Mouse (Mus musculus) forebrain, embryonic 12.5 days (tissue): ENCODE data around the gene Kcnk4. TPM values are rescaled to one million over a fixed set of nuclear protein-coding genes. Genes with fewer than 3 reads are reported as not detected.
"Not testable (repeated sequence)": the region's sequence is repeated elsewhere in the genome, so short reads cannot be mapped to it uniquely, and the experiment has no call there.

Experiments
- ATAC-seq: fragments of 200-750 bp; cut with Nextera tagmentation; 2 replicates; pipeline ENCODE4 v1.8.0; 2017; ENCODE audit warnings: moderate TSS enrichment; ENCODE audit not compliant: low FRiP score
- H3K27ac ChIP-seq: fragments of 300-500 bp; sonication (generic); 2 replicates; pipeline ENCODE4 v1.5.1; 2016; ENCODE audit warnings: mild to moderate bottlenecking
- H3K27me3 ChIP-seq: fragments of 300-500 bp; sonication (generic); 2 replicates; pipeline ENCODE4 v1.6.1; 2016; ENCODE audit warnings: mild to moderate bottlenecking
- H3K36me3 ChIP-seq: fragments of 300-500 bp; sonication (generic); replicated peaks from 2 replicates; pipeline ENCODE4 v1.6.1; 2016; ENCODE audit warnings: mild to moderate bottlenecking
- H3K4me1 ChIP-seq: fragments of 300-500 bp; sonication (generic); 2 replicates; pipeline ENCODE4 v1.6.1; 2016
- H3K4me2 ChIP-seq: fragments of 300-500 bp; sonication (generic); 2 replicates; pipeline ENCODE4 v1.6.1; 2016; ENCODE audit warnings: mild to moderate bottlenecking, moderate library complexity
- H3K4me3 ChIP-seq: fragments of 300-500 bp; sonication (generic); replicated peaks from 2 replicates; pipeline ENCODE4 v1.5.1; 2016; ENCODE audit warnings: mild to moderate bottlenecking
- H3K9ac ChIP-seq: fragments of 300-500 bp; sonication (generic); 2 replicates; pipeline ENCODE4 v1.6.1; 2016; ENCODE audit warnings: mild to moderate bottlenecking
- H3K9me3 ChIP-seq: fragments of 300-500 bp; sonication (generic); 2 replicates; pipeline ENCODE4 v1.6.1; 2016
- WGBS: fragments of 180-500 bp; shearing (Covaris S2); methylation state at CpG from one replicate; pipeline ENCODE4 v1.1.7; 2016; 5-methylcytosine and 5-hydroxymethylcytosine counted together
- polyA plus RNA-seq: library from polyadenylated mRNA; unstranded; fragments of >200 nt; fragmentation: Nextera tagmentation; extraction: Ambion mirVana; gene quantifications from 2 replicates; pipeline ENCODE4 v1.2.1, GENCODE M21; 2016

Kcnk4 gene
- polyA plus RNA-seq, 1 experiment from 2014 or later: not detected

- no peak for ATAC-seq
- WGBS: 92% methylated on average over 7 of the region's 7 CpGs
- Histone ChIP-seq H3K4me2 (peak overlapping the region; percentile 72), H3K9ac (peak overlapping the region; percentile 72), H3K27ac (no peak overlapping the region), H3K27me3 (no peaks in the 10 kb centered on the region), H3K36me3 (peaks cover 55% of the 10 kb centered on the region), H3K9me3 (no peaks in the 10 kb centered on the region), H3K4me3 (peak overlapping the region; percentile 65), H3K4me1 (peaks cover 29% of the 10 kb centered on the region)
Observed at GRCm38 (mm10) chr19:6907811-6908540, 26.3 kb downstream of the Kcnk4 start.

DNA sequence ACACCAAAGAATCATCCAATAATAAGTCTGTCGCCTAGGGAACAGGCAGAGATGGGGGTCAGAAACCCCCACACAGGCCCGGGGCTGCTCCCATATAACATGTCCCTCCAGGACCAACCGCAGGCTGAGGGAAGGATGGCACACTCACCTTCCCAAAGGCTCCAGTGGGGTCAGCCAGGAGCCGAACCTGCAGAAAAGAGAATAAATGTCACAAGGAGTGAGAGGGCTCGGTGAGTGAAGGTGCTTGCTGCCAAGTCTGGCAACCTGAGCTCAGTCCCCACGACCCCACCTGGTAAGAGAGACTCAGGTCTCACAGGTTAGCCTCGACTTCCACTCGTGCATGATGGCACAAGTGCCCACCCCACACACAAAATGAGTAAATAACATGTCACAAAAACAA lies 27.2 kb downstream of the Kcnk4 start:
- no peak overlapping the region for H3K4me2 ChIP-seq
- WGBS: 91% methylated on average over 8 of the region's 8 CpGs
- H3K4me3 ChIP-seq: no peak overlapping the region
- no peak for ATAC-seq
- no peaks in the 10 kb centered on the region for H3K27me3 ChIP-seq
- H3K4me1 ChIP-seq: peaks cover 29% of the 10 kb centered on the region
- no peak overlapping the region for H3K9ac ChIP-seq
- H3K9me3 ChIP-seq: no peaks in the 10 kb centered on the region
- peaks cover 46% of the 10 kb centered on the region for H3K36me3 ChIP-seq
- no peak overlapping the region for H3K27ac ChIP-seq

- H3K9me3 ChIP-seq: no peaks in the 10 kb centered on the region
- peaks cover 22% of the 10 kb centered on the region for H3K4me1 ChIP-seq
- no peaks in the 10 kb centered on the region for H3K27me3 ChIP-seq
- H3K27ac ChIP-seq: no peak overlapping the region
- H3K36me3 ChIP-seq: peaks cover 37% of the 10 kb centered on the region
- 90% methylated on average over 3 of the region's 3 CpGs for WGBS
- ATAC-seq: no peak
- H3K4me2 ChIP-seq: no peak overlapping the region
- H3K4me3 ChIP-seq: no peak overlapping the region
- H3K9ac ChIP-seq: no peak overlapping the region
Observed at GRCm38 (mm10) chr19:6906199-6906598, 28.1 kb downstream of the Kcnk4 start.

- H3K36me3 ChIP-seq: peaks cover 34% of the 10 kb centered on the region
- ATAC-seq: no peak
- no peaks in the 10 kb centered on the region for H3K9me3 ChIP-seq
- no peak overlapping the region for H3K4me3 ChIP-seq
- H3K9ac ChIP-seq: no peak overlapping the region
- 92% methylated on average over 11 of the region's 11 CpGs for WGBS
- no peak overlapping the region for H3K27ac ChIP-seq
- peaks cover 18% of the 10 kb centered on the region for H3K4me1 ChIP-seq
- no peak overlapping the region for H3K4me2 ChIP-seq
- H3K27me3 ChIP-seq: no peaks in the 10 kb centered on the region
Observed at GRCm38 (mm10) chr19:6905498-6906159, 28.7 kb downstream of the Kcnk4 start.

GRCm38 (mm10) chr19:6904846-6905245 lies 29.5 kb downstream of the Kcnk4 start:
- peaks cover 18% of the 10 kb centered on the region for H3K4me1 ChIP-seq
- H3K27ac ChIP-seq: no peak overlapping the region
- no peaks in the 10 kb centered on the region for H3K9me3 ChIP-seq
- H3K9ac ChIP-seq: no peak overlapping the region
- peaks cover 34% of the 10 kb centered on the region for H3K36me3 ChIP-seq
- no peak overlapping the region for H3K4me2 ChIP-seq
- no peak for ATAC-seq
- H3K4me3 ChIP-seq: no peak overlapping the region
- 83% methylated on average over 2 of the region's 2 CpGs for WGBS
- no peaks in the 10 kb centered on the region for H3K27me3 ChIP-seq

DNA sequence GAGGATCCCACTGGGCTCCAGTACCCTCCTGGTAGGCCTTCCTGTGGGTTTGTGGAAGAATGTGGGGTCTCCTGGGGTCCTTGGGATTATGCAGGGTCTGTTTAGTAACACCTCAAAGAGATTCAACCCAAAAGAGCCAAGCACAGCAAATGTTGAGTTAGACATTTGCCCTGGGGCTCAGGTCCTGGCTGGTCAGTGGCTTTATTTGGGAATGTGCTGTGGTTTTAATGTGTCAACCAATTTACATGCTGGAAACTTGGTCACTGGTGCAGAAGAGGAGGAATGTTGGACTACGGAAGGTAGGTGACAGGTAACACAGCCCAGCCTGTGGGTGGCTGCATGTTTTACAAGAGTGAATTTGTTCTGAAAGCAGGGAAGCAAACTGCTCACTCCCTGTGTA lies 31.3 kb downstream of the Kcnk4 start:
- H3K4me2 ChIP-seq: no peak overlapping the region
- H3K9ac ChIP-seq: no peak overlapping the region
- H3K27ac ChIP-seq: no peak overlapping the region
- ATAC-seq: no peak
- H3K36me3 ChIP-seq: peaks cover 34% of the 10 kb centered on the region
- H3K4me3 ChIP-seq: no peak overlapping the region
- H3K27me3 ChIP-seq: peaks cover 3% of the 10 kb centered on the region; the same call in 1 of the 2 replicates
- WGBS: 100% methylated on average over 1 of the region's 1 CpGs
- peaks cover 7% of the 10 kb centered on the region for H3K4me1 ChIP-seq
- no peaks in the 10 kb centered on the region for H3K9me3 ChIP-seq

- no peak overlapping the region for H3K4me3 ChIP-seq
- no peak overlapping the region for H3K27ac ChIP-seq
- H3K4me2 ChIP-seq: no peak overlapping the region
- H3K36me3 ChIP-seq: peaks cover 8% of the 10 kb centered on the region
- H3K4me1 ChIP-seq: no peaks in the 10 kb centered on the region
- ATAC-seq: no peak
- no peak overlapping the region for H3K9ac ChIP-seq
- peaks cover 4% of the 10 kb centered on the region; the same call in 1 of the 2 replicates for H3K27me3 ChIP-seq
- WGBS: 81% methylated on average over 4 of the region's 4 CpGs
- 0 out of 2 replicates have a peak, but pooled peaks cover 7% of the 10 kb centered on the region for H3K9me3 ChIP-seq
Observed at GRCm38 (mm10) chr19:6899641-6900040, 34.7 kb downstream of the Kcnk4 start.

DNA sequence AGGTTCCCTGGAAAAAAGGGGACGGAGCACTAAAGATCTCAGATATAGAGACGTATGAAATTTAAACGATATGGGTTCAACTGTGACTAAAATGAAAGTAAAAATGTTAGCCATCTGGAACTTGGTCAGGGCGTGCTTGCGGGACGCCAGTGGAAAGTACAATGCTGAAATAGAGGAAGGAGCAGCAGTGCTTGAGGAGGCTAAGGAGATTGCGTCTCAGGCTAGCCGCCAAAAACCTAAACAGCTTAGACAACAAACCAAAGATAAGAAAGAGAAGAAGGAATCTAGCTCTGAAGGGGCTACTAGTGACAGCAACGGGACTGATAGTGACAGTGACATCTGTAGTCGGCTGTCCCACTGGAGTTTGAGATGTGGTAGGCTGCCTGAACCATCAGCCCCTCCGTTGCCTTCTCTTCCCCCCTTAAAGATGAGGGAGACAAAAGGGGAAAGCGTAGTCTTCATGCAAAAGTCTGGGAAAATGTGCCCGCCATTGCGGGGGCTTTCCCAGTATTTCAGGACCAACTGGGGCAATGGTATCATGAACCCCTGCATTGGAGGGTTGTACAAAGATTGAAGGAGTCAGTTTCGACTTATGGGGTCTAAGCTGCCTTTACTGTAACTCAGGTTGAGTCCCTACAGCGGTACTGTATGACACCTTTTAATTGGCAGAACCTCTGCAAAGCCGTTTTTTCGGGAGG lies 38.6 kb downstream of the Kcnk4 start:
- ATAC-seq, H3K9ac ChIP-seq, H3K27me3 ChIP-seq, H3K27ac ChIP-seq, H3K4me3 ChIP-seq, H3K36me3 ChIP-seq, H3K4me2 ChIP-seq, H3K9me3 ChIP-seq, H3K4me1 ChIP-seq: not testable (repeated sequence)
- WGBS: 92% methylated on average over 18 of the region's 18 CpGs

- H3K4me2 ChIP-seq: no peak overlapping the region
- ATAC-seq: no peak
Observed at GRCm38 (mm10) chr19:6893731-6894451, 40.4 kb downstream of the Kcnk4 start.

DNA sequence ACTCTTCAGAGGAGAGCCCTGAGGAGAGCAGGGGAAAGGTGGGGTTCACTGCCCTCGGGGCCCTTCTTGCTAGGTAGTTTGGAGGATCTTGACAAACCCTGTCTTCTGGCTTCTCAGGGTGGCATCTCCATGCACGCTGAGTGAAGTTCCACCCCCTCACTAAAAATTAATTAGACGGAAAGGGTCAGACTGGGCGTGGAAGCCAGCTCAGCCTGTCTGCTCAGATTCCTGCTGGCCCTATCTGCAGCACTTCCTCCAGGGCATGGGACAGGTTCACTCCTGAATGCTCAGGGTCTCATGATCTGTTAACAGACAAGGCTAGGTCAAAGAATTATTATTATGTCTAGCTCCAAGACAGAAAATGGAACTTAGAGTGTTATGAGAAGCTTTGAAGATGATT lies 41.8 kb downstream of the Kcnk4 start:
- Histone ChIP-seq H3K4me3 (no peak overlapping the region), H3K27me3 (no peaks in the 10 kb centered on the region), H3K27ac (no peak overlapping the region), H3K4me2 (no peak overlapping the region), H3K36me3 (no peaks in the 10 kb centered on the region), H3K4me1 (no peaks in the 10 kb centered on the region), H3K9ac (no peak overlapping the region), H3K9me3 (0 out of 2 replicates have a peak, but pooled peaks cover 10% of the 10 kb centered on the region)
- ATAC-seq: no peak
- 79% methylated on average over 4 of the region's 4 CpGs for WGBS

More at GRCm38 (mm10) chr19:6893731-6894451, 40.4 kb downstream of the Kcnk4 start:
- Histone ChIP-seq H3K36me3 (no peaks in the 10 kb centered on the region), H3K9me3 (0 out of 2 replicates have a peak, but pooled peaks cover 10% of the 10 kb centered on the region), H3K4me3 (no peak overlapping the region), H3K4me1 (no peaks in the 10 kb centered on the region), H3K27me3 (peaks cover 4% of the 10 kb centered on the region; the same call in 1 of the 2 replicates), H3K27ac (no peak overlapping the region), H3K9ac (0 out of 2 replicates have a peak overlapping the region, but pooled peaks have one; percentile 18)
- 94% methylated on average over 14 of the region's 14 CpGs for WGBS

DNA sequence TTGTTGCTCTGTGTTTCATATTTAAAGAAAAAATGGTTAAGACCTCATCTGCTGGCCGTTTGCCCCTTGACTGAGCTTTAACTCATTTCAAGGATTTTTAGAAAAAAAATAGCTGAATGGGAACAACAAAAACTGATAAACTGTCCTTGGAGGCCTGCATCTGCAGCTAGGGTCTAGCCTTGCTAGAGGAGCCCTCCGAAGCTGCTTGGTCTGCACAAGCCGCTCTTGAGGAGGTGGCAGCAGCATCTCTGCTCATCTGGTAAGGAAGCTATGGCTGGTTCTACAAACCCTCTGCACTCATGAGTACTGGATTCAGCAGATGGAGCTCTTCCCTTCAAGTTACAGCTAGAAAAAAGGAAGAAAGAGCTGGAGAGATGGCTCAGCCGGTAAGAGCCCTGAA lies 56.4 kb downstream of the Kcnk4 start:
- no peak for ATAC-seq
- H3K4me3 ChIP-seq: no peak overlapping the region
- H3K9me3 ChIP-seq: peaks cover 12% of the 10 kb centered on the region
- H3K4me2 ChIP-seq: no peak overlapping the region
- H3K4me1 ChIP-seq: no peaks in the 10 kb centered on the region
- WGBS: 92% methylated on average over 4 of the region's 4 CpGs
- no peaks in the 10 kb centered on the region for H3K27me3 ChIP-seq
- H3K36me3 ChIP-seq: no peaks in the 10 kb centered on the region
- no peak overlapping the region for H3K27ac ChIP-seq
- H3K9ac ChIP-seq: no peak overlapping the region

GRCm38 (mm10) chr19:6876799-6877198 lies 57.5 kb downstream of the Kcnk4 start:
- H3K4me1 ChIP-seq: no peaks in the 10 kb centered on the region

More at GRCm38 (mm10) chr19:6876799-6877198, 57.5 kb downstream of the Kcnk4 start:
- no peak overlapping the region for H3K4me2 ChIP-seq
- H3K9me3 ChIP-seq: peaks cover 12% of the 10 kb centered on the region
- no peak overlapping the region for H3K4me3 ChIP-seq
- no peak overlapping the region for H3K9ac ChIP-seq
- H3K36me3 ChIP-seq: no peaks in the 10 kb centered on the region
- no peak overlapping the region for H3K27ac ChIP-seq
- ATAC-seq: no peak
- H3K27me3 ChIP-seq: no peaks in the 10 kb centered on the region
